Mouse (Mus musculus) thymus, adult 18-20 months (tissue): ENCODE data around the gene Epb41l3.

ENCODE experiments used
- DNase-seq, 2 experiments: peaks; one replicate each; pipeline ENCODE4 v3.0.0; 2022; ENCODE audit warnings: mixed read lengths in 2 of 2

Gene Epb41l3

DNA sequence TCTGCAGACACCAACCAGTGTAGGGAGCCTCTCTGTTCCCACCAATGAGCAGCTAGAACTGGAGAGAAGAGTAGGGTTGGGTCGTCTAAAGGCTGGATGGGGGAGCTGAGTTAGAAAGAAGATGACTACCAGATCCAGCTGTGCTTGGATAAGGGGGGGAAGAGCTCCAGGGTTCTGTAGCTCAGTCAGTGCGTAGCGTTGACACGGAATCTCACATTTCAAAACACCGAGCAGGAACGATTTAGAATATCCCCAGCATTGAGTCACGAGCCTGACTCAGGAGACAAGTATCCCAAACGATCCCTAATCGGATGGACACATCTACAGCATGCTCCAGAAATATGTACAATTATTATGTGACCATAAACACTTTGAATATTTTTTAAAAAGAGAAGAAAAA is 180.4 kb downstream of the Epb41l3 start:
- DNase-seq = no peak

DNA sequence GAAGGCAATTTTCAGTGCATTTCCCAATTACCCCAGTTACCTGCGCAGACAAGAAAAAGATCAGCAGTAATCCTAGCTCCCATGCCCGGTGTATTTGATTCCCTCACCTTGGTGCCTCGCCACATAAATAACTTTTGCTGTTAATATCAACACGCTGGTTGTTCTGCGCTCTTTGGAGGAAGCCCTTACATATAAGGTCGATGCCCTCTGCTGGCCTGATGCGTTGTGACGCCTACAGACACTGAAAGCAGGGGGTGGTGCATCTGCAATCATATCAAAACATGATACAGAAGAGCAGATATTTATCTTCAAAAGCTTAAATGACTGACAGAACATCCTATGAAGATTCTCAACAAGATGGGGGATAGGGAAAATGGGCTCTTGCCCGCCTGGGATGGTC is 181.0 kb downstream of the Epb41l3 start:
- DNase-seq = no peak

DNA sequence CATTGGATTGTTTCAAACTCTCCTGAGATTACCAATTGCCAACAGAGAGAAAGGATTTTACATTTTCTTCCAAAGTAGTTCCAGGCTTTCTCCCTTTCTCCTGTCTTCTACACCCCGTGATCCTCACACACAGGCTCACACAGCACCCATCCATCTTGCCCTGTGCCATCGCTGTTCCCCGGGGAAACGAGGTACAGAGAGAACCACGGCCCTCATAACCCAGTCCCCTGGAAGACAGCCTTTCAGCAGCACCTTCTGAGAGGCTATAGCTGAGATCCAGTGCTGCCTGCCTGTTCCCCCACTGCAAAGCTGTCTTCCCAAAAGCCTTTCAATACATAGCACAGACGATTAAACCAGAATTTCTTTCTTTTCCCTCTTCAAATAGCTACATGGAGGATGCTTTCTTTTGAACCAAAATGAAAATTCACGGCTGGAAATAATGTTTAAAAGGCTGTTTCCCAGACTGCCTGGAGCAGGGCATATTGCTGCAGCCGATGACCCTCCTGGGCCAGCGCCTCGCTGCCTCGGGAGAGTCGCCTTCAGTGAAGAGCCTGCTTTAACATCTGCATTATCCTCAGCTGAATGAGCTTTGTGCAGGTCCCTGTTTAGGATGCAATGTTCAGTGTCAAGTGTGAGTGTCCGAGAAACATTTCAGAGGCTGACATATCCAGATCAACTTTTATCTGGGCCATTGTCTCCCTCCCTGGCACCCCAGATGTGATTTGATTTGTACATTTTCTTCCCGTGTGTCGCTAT is 188.5 kb downstream of the Epb41l3 start:
- no peak for DNase-seq

DNA sequence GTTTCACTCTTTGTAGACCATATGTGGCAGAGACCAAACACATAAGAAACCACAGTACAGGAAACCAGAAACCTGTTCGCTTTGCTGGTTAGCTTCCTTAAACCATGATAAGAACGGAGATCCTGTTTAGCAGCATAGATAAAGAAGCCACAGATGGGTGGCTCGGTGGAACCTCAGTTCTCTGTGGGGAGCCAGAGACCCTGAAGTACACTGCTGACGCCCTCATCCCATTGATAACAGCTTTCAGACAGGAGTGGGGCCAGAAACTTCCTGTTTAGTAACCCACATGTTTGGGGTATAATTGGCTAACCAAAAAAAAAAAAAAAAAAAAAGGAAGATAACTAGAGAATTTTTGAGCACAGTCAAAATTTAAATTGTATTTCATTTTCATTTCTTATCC is 189.7 kb downstream of the Epb41l3 start:
- no peak for DNase-seq

DNA sequence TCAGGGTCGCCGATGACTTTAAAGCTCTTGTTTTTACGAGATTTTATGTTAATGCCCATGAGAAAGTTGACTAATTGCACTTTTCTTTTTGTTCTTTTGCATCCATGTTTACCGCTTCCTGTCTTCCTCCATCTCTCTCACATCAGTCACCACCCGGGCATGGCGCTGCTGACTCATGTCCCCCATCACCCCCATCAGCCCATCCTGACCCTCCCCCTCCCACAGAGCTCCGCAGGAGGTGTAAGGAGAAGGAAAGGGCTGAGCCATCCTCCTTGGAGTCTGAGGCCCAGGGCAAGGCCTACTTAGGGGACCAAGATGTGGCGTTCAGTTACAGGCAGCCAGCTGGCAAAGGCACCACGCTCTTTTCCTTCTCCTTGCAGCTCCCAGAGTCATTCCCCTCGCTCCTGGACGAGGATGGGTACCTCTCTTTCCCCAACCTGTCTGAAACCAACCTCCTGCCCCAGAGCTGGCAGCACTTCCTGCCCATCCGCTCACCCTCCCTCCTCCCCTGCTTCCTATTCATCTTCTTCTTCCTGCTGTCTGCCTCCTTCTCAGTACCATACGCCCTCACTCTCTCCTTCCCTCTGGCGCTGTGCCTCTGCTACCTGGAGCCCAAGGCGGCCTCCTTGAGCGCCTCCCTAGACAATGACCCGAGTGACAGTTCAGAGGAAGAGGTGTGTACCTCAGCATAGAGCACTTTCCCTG is 190.4 kb downstream of the Epb41l3 start:
- DNase-seq = no peak

DNA sequence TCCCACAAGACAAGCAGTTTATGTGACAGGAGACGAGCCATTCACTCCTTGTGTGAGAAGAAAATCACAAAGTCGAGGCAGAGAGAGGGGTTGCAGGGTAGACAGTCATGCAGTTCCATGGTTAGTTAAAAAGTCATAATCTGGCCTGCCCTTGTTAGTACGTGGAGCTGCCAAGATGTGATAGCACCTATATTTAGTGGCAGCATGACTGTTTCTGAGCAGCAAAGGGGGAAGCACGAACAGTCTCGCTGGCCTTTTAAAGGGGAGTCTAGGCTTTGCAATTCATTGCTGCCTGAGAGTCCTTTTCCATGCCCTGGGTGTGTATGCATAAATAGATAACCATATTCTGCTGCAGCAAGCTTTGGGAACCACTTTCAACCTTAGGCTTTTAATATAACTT is 191.5 kb downstream of the Epb41l3 start:
- DNase-seq = no peak

DNA sequence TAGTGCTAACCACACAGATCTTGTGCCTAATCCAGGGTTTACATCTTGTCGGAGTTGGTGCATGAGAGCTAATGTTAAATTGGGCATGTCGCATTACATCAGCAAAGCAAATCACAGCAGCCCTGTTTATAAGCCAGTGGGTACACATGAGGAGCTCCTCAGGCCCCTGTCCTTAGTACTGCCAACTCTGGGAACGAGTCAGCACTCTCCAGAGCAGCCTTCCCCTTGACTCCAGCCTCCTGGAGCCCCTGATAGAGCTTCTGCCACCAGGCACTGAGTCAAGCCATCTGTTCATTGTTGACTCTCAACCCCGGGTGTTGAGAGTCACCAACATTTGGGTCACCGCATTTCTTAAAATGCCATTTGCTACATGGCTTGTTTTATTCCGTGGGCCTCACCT is 192.0 kb downstream of the Epb41l3 start:
- no peak for DNase-seq

DNA sequence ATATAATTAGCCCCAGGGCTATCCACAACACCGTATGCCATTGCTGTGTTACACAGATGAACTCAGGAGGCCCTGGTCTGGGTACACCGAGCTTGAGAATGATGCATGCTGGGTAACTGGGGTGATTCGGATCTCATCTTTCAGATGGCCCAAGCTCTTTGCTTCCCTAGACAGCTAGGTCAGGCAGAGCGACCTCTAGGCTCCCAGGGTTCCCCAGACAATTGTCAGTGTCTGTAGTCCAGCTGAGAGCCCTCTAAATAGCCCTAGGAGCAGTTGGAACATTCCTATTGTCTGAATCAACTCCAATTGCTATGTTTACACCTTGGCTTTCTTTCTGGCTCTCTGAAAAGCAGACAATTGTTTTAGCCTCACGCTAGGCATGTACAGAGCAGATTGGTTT is 201.9 kb downstream of the Epb41l3 start:
- DNase-seq = no peak

DNA sequence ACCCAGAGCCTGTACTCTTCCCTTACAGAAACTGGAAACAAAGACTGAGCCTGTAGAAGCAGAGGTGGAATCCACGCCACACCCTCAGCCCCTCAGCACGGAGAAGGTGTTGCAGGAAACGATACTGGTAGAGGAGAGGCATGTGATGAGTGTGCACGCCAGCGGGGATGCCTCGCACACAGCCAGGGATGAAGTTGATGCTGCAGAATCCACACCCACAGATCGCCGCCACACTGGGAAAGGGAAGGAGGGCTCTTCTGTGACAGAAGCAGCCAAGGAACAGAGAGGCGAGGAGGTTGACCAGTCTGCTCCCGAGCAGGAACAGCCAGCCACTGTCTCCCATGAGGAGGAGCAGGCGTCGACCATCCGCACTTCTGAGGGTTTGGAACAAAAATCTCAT is 209.0 kb downstream of the Epb41l3 start:
- no peak for DNase-seq

DNA sequence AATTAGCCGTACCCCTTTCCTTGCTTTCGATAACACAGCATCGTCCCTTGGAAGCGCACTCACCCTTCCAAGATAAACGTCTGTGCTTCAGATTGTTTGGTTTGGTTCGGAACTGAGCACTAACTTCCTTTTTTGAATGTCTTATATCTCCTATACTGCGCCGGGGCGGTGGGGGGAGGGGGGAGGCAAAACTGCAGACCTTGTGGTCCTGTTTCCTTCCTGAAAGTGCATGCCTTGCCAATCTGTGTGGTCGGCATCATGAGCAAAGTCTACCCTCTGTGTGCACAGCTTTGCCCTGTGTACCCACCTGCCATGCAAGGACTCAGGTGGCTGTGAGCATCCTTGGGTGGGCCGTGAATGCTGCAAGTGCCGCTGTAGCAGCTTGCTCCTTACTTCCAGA is 212.6 kb downstream of the Epb41l3 start:
- no peak for DNase-seq

DNA sequence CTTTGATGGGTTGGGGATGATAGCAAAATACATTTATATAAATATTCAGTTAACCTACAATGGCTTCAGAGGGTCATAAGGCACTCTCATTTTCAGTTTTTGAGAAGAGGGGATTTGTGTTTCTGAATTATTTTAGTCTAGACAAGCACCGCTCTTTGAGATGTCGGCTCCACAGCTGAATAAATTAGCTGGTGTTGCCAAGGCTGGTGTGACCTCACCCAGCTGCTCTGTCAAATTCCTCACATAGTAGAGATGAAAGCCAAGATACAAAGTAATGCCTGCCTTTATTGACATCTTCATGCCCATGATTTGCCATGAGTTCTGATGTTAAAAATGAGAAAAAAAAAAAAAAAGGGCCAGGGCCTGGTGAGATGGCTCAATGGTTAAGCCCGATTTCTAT is 214.8 kb downstream of the Epb41l3 start:
- DNase-seq = no peak

DNA sequence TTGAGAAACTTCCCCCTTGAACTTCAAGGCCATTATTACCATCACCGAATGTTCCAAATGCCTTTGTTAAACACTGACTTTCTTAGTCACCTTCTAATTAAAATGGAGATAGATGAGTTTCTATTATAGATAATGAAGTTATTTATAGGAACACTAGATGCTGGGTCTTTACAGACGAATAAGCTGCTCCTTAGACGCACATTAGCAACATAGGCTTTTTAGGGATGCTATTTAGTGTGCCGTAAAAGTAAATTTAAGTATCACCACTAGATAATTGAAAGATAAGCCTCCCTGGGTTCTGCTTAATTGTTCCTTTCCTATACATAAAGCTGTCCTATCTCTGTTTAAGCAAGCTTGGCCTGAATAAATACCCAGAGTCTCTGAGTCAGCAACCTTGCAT is 226.1 kb downstream of the Epb41l3 start:
- no peak for DNase-seq

DNA sequence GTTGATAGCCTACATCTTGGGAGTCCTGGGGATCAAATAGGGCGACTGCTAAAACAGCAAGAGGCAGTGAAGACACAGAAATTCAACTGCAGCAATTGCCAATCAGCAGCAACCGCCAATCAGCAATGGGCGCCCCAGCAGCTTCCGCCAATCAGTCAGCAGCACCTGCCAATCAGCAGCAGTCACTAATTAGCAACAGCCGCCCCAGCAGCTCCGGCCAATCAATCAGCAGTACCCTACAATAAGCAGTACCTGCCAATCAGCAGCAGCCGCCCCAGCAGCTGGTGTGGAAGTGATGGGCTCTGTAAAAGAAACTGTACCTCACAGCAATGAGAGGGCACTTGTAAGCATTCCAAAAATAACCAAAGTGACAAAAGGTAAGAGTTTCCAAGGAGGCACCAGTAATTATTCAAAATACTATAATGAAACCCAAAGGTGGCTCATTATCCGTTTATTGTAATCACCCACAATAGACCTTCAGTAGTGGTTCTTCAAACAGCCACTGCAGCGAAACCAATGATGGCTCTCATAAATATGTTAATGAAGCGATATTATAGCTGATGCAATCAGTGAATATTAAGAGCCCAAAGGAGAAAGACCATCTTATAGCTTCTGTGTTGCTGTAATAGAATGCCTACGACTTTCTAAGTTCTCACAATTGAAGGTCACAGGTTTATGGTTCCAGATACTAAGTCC is 228.2 kb downstream of the Epb41l3 start:
- no peak for DNase-seq

DNA sequence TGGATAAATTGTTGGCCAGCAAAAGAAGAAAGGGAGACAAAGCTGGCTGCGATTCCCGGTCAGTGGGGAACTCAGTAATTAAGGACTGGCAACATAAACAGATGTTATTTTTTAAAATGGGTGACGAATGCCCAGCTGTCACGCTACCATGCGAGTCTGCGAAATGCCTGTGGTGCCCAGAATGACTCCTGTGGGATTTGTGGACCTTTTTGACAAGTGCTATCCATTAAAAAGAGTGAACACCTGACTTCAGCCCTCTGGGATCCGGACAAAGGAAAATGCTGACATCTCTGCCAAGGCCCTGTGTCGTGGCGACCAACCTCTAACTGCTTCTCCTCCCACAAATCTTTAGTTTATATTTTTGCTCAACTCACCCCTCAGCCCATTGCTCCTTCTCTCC is 232.2 kb downstream of the Epb41l3 start:
- DNase-seq = no peak

DNA sequence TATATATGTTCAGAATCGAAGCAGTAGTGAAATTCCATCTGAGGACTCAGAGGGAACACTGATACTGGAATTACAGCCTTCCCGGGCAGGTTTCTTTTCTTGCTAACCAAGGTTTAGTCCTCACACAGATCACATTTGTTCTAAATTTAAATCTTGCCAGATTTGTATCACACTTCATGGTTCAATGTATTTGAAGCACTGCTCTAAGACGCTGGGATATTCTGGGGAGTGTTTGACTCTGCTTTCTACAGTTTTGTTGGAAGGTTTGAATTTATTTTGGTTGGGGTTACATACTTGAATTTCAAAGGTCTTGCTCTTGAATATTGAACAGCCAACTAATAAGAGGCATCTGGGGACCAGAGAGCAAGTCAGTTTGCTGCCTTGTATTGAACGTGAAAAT is 234.4 kb downstream of the Epb41l3 start:
- no peak for DNase-seq

DNA sequence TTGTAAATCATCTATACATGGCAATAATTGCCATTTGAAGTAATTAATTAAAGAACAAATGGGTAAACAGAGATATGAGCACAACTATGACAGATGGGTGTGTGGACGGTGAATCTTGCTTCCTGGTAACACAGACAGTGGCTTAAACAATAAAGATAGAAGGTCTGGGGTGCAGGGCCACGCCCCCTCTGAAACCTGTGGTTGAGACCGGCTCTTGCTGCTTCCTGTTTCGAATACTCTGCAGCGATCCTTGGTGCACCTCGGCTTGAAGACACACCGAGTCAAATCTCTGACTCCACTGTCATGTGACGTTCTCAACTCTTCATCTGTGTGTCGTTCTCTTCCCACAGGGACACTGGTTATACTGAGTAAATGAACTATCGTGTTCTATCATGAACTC is 245.0 kb downstream of the Epb41l3 start:
- no peak for DNase-seq

DNA sequence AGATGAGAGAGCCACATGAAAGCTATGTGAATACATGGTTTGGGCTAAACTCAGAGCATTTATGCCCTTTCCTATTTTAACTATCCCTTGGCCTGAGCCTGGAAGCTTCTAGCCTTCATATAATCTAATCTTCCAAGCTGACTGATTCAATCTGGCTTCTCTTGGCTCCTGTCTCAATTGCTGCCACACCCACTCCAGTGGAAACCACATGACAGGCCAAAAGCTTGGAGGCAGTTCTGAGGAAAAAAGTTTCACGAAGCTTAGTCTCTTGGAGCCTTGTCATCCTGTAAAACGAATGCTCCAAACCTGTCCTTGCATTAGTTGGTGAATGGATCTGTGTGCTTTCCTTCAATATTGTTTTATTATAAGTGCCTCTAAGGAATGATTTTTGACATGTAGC is 247.2 kb downstream of the Epb41l3 start:
- no peak for DNase-seq
